Mouse (Mus musculus): Measurements from ENCODE around the gene Snrpn. TPM values are rescaled to one million over a fixed set of nuclear protein-coding genes. Genes with fewer than 3 reads are reported as not detected.

The Snrpn gene
- polyA plus RNA-seq, 1 experiment = 5.8 TPM

- Histone ChIP-seq H3K27ac (ENCODE audit: control insufficient read depth, insufficient read depth, low read depth, low read length, poor library complexity) (no peak overlapping the region), H3K4me1 (ENCODE audit: control insufficient read depth, insufficient read depth, low read length) (no peaks in the 10 kb centered on the region), H3K4me3 (replicated peaks; ENCODE audit: control insufficient read depth, low read depth, low read length) (no peak overlapping the region)
- TF ChIP-seq CTCF (IDR thresholded peaks at IDR 0.05; ENCODE audit: control insufficient read depth, insufficient read depth, low read length) = no peak
- no peak for TF ChIP-seq POLR2A (IDR thresholded peaks at IDR 0.05; ENCODE audit: borderline replicate concordance, control insufficient read depth, low read depth, low read length)
- 46% methylated on average over 1 of the region's 1 CpGs for WGBS
Observed at GRCm38 (mm10) chr7:59978646-59979045, 161.4 kb downstream of the Snrpn start.

Other genes with a start within 250 kb of the Snrpn start
- gene Snurf, start 135.2 kb downstream of the Snrpn start, polyA plus RNA-seq (2011; ENCODE audit: insufficient read depth, insufficient read length, low replicate concordance, missing spikeins) = 23.7 TPM in 1 of 2 replicates, not detected in the other
- 0.32 and 4.8 TPM in 2 replicates for gene Gm38393, start 135.2 kb downstream of the Snrpn start, polyA plus RNA-seq (2011; ENCODE audit: insufficient read depth, insufficient read length, low replicate concordance, missing spikeins)